Mouse (Mus musculus) myocyte (in vitro differentiated cells): ENCODE measurements at regions not wholly inside any gene's neighbourhood (a gene's known extent, or its start where the extent isn't known, plus 50 kb on each side); places are given as distances from the start of the nearest gene placed in this dataset.

ENCODE experiments used
- CEBPB ChIP-seq: IDR thresholded peaks from 2 replicates; pipeline ENCODE4 v1.6.1; 2011; ENCODE audit warnings: mild to moderate bottlenecking, moderate library complexity; ENCODE audit not compliant: poor library complexity, insufficient read depth, severe bottlenecking
- MAX ChIP-seq: IDR thresholded peaks from one replicate; pipeline ENCODE4 v1.6.1; 2011; ENCODE audit warnings: low read depth, mild to moderate bottlenecking, control low read depth
- MYOG ChIP-seq, 3 experiments: IDR thresholded peaks; one replicate each; pipeline ENCODE4 v1.6.1; 2011; ENCODE audit warnings: control low read depth in 2 of 3, low read depth in 2 of 3, mild to moderate bottlenecking in 2 of 3; ENCODE audit not compliant: insufficient read length in 2 of 3, control insufficient read depth in 1 of 3, insufficient read depth in 1 of 3
- POLR2A ChIP-seq: IDR thresholded peaks from one replicate; pipeline ENCODE4 v1.6.1; 2011; ENCODE audit warnings: low read depth, mild to moderate bottlenecking, control low read depth, moderate library complexity; ENCODE audit not compliant: insufficient read length
- REST ChIP-seq: IDR thresholded peaks from one replicate; pipeline ENCODE4 v1.6.1; 2011; ENCODE audit warnings: mild to moderate bottlenecking, control low read depth, moderate library complexity; ENCODE audit not compliant: insufficient read depth, insufficient read length
- SRF ChIP-seq: IDR thresholded peaks from one replicate; pipeline ENCODE4 v1.6.1; 2011; ENCODE audit warnings: low read depth; ENCODE audit not compliant: control insufficient read depth, insufficient read length
- USF1 ChIP-seq: IDR thresholded peaks from one replicate; pipeline ENCODE4 v1.6.1; 2011; ENCODE audit warnings: low read depth, mild to moderate bottlenecking, control low read depth, moderate library complexity

DNA sequence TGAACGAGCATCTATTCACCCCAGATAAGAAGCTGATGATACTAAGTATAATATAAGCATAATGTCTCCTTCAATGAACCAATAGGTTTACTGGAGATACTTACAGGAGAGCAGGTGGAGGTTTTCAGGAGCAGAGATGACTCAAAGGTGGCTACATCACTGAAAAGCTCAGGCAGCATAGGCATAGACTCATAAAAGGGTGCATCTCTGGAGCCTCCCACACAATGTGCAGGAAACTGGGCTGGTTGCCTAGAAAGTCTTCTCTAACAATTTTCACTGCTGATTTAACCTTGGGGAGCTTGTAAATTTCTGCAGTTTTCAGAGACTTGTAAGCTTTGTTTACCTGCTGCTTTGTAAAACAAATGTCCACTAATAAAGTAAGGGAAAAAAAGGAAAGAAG lies 251.8 kb downstream of the Dad1 start:
- TF ChIP-seq REST (no peak), POLR2A (no peak), MAX (no peak), USF1 (no peak), MYOG (IDR thresholded peaks at IDR 0.05; ENCODE audit: control insufficient read depth in 1 of 3, insufficient read depth in 1 of 3, insufficient read length in 2 of 3, low read depth in 2 of 3) (no peak), SRF (no peak), CEBPB (no peak)
